Mouse (Mus musculus) hindbrain, embryonic 14.5 days (tissue): ENCODE measurements around the gene Glg1. TPM values are rescaled to one million over a fixed set of nuclear protein-coding genes. Genes with fewer than 3 reads are reported as not detected.
"Not testable (repeated sequence)": the region's sequence is repeated elsewhere in the genome, so short reads cannot be mapped to it uniquely, and the experiment has no call there.

Source experiments
- ATAC-seq: fragments of 200-750 bp; cut with Nextera tagmentation; 2 replicates; pipeline ENCODE4 v1.8.0; 2017; ENCODE audit warnings: moderate number of reproducible peaks, mild to moderate bottlenecking, moderate TSS enrichment, moderate library complexity; ENCODE audit not compliant: low FRiP score
- DNase-seq: peaks from one replicate; pipeline ENCODE4 v3.0.0-alpha.2; 2015; ENCODE audit warnings: low spot score
- H3K27ac ChIP-seq: fragments of 300-500 bp; sonication (generic); 2 replicates; pipeline ENCODE4 v1.5.1; 2014; ENCODE audit warnings: mild to moderate bottlenecking, moderate library complexity
- H3K27me3 ChIP-seq: fragments of 300-500 bp; sonication (generic); 2 replicates; pipeline ENCODE4 v1.6.1; 2014; ENCODE audit warnings: mild to moderate bottlenecking, low read length, mixed read lengths; ENCODE audit not compliant: control insufficient read depth, insufficient read depth
- H3K36me3 ChIP-seq: fragments of 300-500 bp; sonication (generic); replicated peaks from 2 replicates; pipeline ENCODE4 v1.6.1; 2014; ENCODE audit not compliant: control insufficient read depth, insufficient read depth
- H3K4me1 ChIP-seq: fragments of 300-500 bp; sonication (generic); replicated peaks from 2 replicates; pipeline ENCODE4 v1.6.1; 2014; ENCODE audit warnings: antibody characterized with exemption, low read length, mixed read lengths; ENCODE audit not compliant: control insufficient read depth, insufficient read depth
- H3K4me2 ChIP-seq: fragments of 300-500 bp; sonication (generic); replicated peaks from 2 replicates; pipeline ENCODE4 v1.6.1; 2014; ENCODE audit warnings: mild to moderate bottlenecking, moderate library complexity
- H3K4me3 ChIP-seq: fragments of 300-500 bp; sonication (generic); replicated peaks from 2 replicates; pipeline ENCODE4 v1.5.1; 2014; ENCODE audit warnings: mild to moderate bottlenecking, low read length
- H3K9ac ChIP-seq: fragments of 300-500 bp; sonication (generic); 2 replicates; pipeline ENCODE4 v1.6.1; 2014
- H3K9me3 ChIP-seq: fragments of 300-500 bp; sonication (generic); 2 replicates; pipeline ENCODE4 v1.6.1; 2016; ENCODE audit warnings: low read length; ENCODE audit not compliant: control insufficient read depth
- WGBS: fragments of 180-500 bp; shearing (Covaris S2); extraction: QIAGEN DNeasy Blood & Tissue Kit; methylation state at CpG from one replicate; pipeline ENCODE4 v1.1.7; 2014; 5-methylcytosine and 5-hydroxymethylcytosine counted together
- polyA plus RNA-seq: library from polyadenylated mRNA; unstranded; fragments of >200 nt; fragmentation: Nextera tagmentation; extraction: Ambion mirVana; gene quantifications from 2 replicates; pipeline ENCODE4 v1.2.1, GENCODE M21; 2014

Glg1 gene
- polyA plus RNA-seq, 1 experiment from 2014 or later, result 85.8 TPM

DNA sequence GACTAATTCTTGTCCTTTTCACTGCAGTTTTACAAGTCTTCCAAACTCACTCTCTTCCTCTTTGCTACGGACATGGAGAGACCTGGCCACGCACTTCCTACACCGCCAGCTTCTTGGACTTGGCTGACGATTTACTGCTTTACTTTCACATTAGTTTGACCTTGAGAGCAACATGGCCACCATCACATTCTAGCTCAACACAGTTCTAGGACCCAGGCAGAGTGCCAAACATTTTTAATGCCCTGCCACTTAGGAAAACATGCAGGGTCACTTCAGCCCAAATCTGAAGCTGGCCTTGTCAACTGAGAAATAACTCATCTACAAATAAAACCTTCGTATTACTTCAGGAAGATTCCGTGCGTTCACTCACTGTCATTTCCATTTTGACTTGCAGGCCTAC lies 32.7 kb upstream of the Glg1 start:
- 96% methylated on average over 7 of the region's 7 CpGs for WGBS
- no peak for ATAC-seq
- Histone ChIP-seq H3K36me3 (peaks cover 93% of the 10 kb centered on the region), H3K9me3 (no peaks in the 10 kb centered on the region), H3K4me1 (no peaks in the 10 kb centered on the region), H3K27ac (no peak overlapping the region), H3K4me3 (no peak overlapping the region), H3K9ac (no peak overlapping the region), H3K27me3 (no peaks in the 10 kb centered on the region), H3K4me2 (no peak overlapping the region)
- DNase-seq, result no peak

DNA sequence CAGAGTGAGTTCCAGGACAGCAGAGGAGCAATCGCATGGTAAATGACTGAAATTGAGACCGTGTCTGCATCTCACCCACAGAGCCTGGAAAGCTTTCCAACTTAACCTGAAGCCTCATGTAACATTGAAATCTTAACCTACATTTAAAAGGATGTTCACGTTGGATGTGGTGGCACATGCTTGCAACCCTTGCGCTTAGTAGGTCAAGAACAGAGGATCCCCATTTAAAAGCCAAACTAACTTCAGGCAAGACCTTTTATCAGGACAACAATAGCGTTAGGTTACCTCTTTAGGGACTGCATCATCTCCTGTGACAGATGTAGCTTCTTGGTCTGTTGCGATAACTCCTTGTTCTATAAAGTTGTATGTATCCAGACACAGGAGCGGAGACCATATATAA lies 31.6 kb upstream of the Glg1 start:
- 95% methylated on average over 7 of the region's 7 CpGs for WGBS
- Histone ChIP-seq H3K9ac (no peak overlapping the region), H3K9me3 (no peaks in the 10 kb centered on the region), H3K36me3 (peaks cover 96% of the 10 kb centered on the region), H3K4me1 (no peaks in the 10 kb centered on the region), H3K27me3 (no peaks in the 10 kb centered on the region), H3K4me2 (no peak overlapping the region), H3K4me3 (no peak overlapping the region), H3K27ac (no peak overlapping the region)
- no peak for DNase-seq
- no peak for ATAC-seq

DNA sequence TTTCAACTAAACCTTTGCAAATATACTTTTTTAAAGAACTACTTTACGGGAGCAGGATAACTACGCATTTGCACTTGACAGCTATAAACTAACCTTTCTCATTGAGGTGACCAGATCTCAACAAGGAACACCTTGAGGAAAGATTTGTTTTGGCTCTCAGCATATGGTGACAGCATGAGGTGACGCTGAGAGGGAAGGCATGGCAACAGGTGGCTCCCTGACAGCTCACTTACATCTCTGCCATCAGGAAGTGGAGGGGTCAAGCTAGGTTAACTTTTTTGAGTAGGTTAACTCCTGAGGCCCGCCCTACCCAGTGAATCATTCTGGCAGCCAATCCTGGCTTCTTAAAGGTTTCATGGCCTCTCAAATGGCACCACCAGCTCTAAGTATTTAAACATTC lies 26.6 kb upstream of the Glg1 start:
- WGBS, result 97% methylated on average over 4 of the region's 4 CpGs
- H3K4me1 ChIP-seq, result no peaks in the 10 kb centered on the region
- no peak overlapping the region for H3K27ac ChIP-seq
- no peak for DNase-seq
- ATAC-seq, result no peak
- H3K4me2 ChIP-seq, result no peak overlapping the region
- H3K9me3 ChIP-seq, result no peaks in the 10 kb centered on the region
- H3K27me3 ChIP-seq, result no peaks in the 10 kb centered on the region
- no peak overlapping the region for H3K4me3 ChIP-seq
- H3K36me3 ChIP-seq, result peaks cover 92% of the 10 kb centered on the region
- no peak overlapping the region for H3K9ac ChIP-seq

DNA sequence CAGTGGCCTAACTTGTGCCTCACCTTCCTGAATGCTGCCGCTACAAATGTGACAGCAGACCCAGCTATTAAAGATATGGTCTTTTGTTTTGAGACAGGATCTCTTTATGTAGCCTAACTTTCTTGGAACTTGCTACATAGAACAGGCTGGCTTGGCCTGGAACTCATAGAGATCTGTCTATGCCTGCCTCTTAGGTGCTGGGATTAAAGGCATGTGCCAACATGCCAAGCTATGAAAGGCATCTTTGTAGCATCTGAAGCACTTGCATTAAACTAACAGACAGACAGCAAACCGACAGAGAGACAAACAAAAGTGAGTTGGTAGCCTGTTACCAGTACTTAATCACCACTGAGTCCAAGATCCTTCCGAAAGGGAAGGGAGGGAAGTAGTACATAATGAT lies 23.1 kb upstream of the Glg1 start:
- Histone ChIP-seq H3K9me3 (no peaks in the 10 kb centered on the region), H3K27me3 (no peaks in the 10 kb centered on the region), H3K4me2 (no peak overlapping the region), H3K4me1 (no peaks in the 10 kb centered on the region), H3K9ac (no peak overlapping the region), H3K27ac (no peak overlapping the region), H3K4me3 (no peak overlapping the region), H3K36me3 (peaks cover 90% of the 10 kb centered on the region)
- whole genome bisulfite sequencing, result 96% methylated on average over 3 of the region's 3 CpGs
- ATAC-seq, result no peak
- no peak for DNase-seq

DNA sequence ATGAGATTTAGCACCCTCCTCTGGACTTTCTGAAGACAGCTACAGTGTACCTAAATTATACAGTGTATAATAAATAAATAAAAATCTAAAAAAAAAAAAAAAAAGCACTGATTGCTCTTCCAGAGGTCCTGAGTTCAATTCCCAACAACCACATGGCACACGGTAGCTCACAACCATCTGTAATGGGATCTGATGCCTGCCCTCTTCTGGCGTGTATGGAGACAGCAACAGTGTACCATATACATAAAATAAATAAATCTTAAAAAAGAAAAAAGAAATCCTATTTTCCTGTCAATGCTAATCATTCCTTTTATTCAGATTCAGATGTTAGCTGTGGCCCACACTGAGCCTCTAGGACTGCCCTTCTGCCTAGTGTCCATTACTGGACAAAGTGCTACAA lies 9.3 kb upstream of the Glg1 start:
- H3K9me3 ChIP-seq, result no peaks in the 10 kb centered on the region
- H3K27ac ChIP-seq, result no peak overlapping the region
- no peaks in the 10 kb centered on the region for H3K4me1 ChIP-seq
- no peak overlapping the region for H3K9ac ChIP-seq
- H3K4me3 ChIP-seq, result no peak overlapping the region
- ATAC-seq, result no peak
- peaks cover 7% of the 10 kb centered on the region for H3K36me3 ChIP-seq
- WGBS, result 76% methylated on average over 2 of the region's 2 CpGs
- no peak for DNase-seq
- no peaks in the 10 kb centered on the region for H3K27me3 ChIP-seq
- no peak overlapping the region for H3K4me2 ChIP-seq

DNA sequence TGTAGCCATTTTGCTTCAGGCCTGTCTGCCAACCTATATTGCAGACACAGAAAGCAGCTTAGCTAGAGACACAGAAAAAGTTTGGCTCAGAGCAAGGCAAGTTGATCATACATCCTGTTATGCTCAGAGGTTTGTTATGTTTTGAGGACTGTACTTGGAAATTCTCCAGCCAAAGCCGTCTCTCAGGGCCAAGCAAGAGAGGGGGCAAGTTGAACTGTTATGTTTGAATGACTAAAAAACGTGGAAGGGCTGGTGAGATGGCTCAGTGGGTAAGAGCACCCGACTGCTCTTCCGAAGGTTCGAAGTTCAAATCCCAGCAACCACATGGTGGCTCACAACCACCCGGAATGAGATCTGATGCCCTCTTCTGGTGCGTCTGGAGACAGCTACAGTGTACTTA lies 7.1 kb upstream of the Glg1 start:
- not testable (repeated sequence) for H3K9ac ChIP-seq, H3K4me1 ChIP-seq, ATAC-seq, H3K27me3 ChIP-seq, H3K36me3 ChIP-seq, H3K4me3 ChIP-seq, H3K4me2 ChIP-seq, H3K27ac ChIP-seq, DNase-seq, H3K9me3 ChIP-seq
- WGBS, result 74% methylated on average over 7 of the region's 7 CpGs

DNA sequence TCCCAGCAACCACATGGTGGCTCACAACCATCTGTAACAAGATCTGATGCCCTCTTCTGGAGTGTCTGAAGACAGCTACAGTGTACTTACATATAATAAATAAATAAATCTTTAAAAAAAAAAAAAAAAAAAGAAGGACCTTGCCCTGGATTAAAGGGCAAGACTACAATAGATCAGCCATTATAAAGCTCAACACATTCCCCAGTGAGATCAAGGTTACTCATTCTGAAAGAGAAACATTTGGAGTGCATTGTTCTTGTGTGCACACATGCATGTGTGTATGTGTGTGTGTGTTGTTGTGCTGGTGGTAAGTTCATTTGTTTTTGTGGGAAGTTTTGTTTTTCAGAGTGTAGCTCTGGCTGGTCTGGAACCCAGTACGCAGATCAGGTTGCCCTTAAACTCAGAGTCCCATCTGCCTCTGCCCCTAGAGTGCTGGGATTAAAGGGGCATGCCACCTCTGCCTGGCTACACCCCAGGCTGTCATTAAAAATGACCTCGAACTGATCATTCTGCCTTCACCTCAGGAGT lies 5.7 kb upstream of the Glg1 start:
- H3K9ac ChIP-seq, result no peak overlapping the region
- H3K4me3 ChIP-seq, result no peak overlapping the region
- no peaks in the 10 kb centered on the region for H3K27me3 ChIP-seq
- no peak for DNase-seq
- H3K4me2 ChIP-seq, result no peak overlapping the region
- 85% methylated on average over 2 of the region's 2 CpGs for WGBS
- no peaks in the 10 kb centered on the region for H3K36me3 ChIP-seq
- ATAC-seq, result no peak
- no peaks in the 10 kb centered on the region for H3K9me3 ChIP-seq
- H3K27ac ChIP-seq, result no peak overlapping the region
- no peaks in the 10 kb centered on the region for H3K4me1 ChIP-seq

DNA sequence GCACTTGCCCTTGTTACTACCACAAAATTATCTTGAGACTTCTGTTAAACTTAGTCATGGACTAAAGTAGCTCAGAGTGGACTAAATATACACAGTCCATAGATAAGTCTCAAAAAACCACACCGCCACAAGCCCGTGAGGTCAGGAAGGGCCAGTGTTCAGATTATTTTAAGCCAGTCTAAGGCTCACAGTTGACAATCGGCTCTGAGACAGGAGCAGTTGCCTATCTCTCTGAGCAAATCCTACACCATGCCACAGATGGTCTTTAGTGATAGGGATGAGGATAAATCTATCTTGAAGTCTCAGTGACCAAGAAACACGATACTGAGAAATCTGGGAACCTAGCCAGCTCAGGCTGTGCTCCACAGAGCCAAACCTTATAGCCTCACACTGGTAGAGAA lies 3.0 kb upstream of the Glg1 start:
- ATAC-seq (no peak), DNase-seq (no peak)
- 86% methylated on average over 4 of the region's 4 CpGs for WGBS
- H3K27me3 ChIP-seq, result no peaks in the 10 kb centered on the region
- no peaks in the 10 kb centered on the region for H3K9me3 ChIP-seq
- no peaks in the 10 kb centered on the region for H3K36me3 ChIP-seq
- no peak overlapping the region for H3K4me2 ChIP-seq
- H3K27ac ChIP-seq, result no peak overlapping the region
- H3K4me1 ChIP-seq, result peaks cover 9% of the 10 kb centered on the region
- H3K4me3 ChIP-seq, result no peak overlapping the region
- H3K9ac ChIP-seq, result no peak overlapping the region

DNA sequence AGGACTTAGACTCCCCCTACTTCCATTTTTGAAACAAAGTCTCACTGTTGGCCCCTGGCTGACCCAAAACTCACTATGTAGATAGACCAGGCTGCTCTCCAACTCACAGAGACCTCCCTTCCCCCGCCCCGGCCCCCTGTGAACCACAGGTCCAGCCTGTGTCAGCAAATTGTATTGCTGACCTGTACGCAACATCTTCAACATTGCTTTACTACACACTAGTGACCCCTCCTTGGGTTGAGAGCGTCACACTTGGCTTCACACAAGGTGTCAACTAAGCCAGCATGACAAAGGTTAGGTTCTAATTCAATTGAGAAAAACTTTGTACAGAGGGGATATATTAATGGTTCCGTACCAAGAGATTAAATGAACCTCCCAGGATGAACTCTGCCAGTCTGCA lies 1.2 kb upstream of the Glg1 start:
- Histone ChIP-seq H3K4me3 (no peak overlapping the region), H3K4me2 (no peak overlapping the region), H3K36me3 (no peaks in the 10 kb centered on the region), H3K27me3 (no peaks in the 10 kb centered on the region), H3K27ac (no peak overlapping the region), H3K4me1 (peaks cover 13% of the 10 kb centered on the region), H3K9me3 (no peaks in the 10 kb centered on the region), H3K9ac (no peak overlapping the region)
- WGBS, result 94% methylated on average over 5 of the region's 5 CpGs
- ATAC-seq (no peak), DNase-seq (no peak)

DNA sequence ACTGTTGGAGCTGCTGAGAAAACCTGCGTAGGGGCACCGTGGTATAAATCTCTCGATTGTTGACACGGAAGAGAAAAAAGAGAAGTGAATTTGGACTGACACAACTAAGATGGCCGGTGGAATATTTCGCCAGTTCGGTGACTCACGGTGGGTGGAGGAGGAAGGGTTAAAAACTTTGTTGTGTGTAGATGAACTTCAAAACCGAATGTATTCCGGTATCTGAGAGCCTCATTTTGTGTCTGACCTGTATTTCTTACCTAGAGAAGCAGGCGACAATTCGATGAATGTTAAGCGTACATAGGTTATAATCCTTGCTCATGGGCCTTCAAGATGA lies 359 bp upstream of the Glg1 start:
- DNase-seq (peak; percentile 38), ATAC-seq (no peak)

More for the DNA sequence above, 359 bp upstream of the Glg1 start:
- peak overlapping the region; percentile 87 for H3K4me3 ChIP-seq
- H3K9me3 ChIP-seq, result no peaks in the 10 kb centered on the region
- peak overlapping the region; percentile 68 for H3K4me2 ChIP-seq
- H3K27ac ChIP-seq, result peak overlapping the region; percentile 99
- H3K9ac ChIP-seq, result peak overlapping the region; percentile 96
- WGBS, result 10% methylated on average over 13 of the region's 13 CpGs
- H3K4me1 ChIP-seq, result peaks cover 13% of the 10 kb centered on the region
- H3K27me3 ChIP-seq, result no peaks in the 10 kb centered on the region
- no peaks in the 10 kb centered on the region for H3K36me3 ChIP-seq
